Mouse (Mus musculus) ES-CJ7 (cell line): ENCODE results near the gene Gnptg.

ENCODE experiments used
- DNase-seq: peaks from one replicate; pipeline ENCODE4 v3.0.0; 2011; ENCODE audit warnings: low read depth, low spot score

The Gnptg gene

DNA sequence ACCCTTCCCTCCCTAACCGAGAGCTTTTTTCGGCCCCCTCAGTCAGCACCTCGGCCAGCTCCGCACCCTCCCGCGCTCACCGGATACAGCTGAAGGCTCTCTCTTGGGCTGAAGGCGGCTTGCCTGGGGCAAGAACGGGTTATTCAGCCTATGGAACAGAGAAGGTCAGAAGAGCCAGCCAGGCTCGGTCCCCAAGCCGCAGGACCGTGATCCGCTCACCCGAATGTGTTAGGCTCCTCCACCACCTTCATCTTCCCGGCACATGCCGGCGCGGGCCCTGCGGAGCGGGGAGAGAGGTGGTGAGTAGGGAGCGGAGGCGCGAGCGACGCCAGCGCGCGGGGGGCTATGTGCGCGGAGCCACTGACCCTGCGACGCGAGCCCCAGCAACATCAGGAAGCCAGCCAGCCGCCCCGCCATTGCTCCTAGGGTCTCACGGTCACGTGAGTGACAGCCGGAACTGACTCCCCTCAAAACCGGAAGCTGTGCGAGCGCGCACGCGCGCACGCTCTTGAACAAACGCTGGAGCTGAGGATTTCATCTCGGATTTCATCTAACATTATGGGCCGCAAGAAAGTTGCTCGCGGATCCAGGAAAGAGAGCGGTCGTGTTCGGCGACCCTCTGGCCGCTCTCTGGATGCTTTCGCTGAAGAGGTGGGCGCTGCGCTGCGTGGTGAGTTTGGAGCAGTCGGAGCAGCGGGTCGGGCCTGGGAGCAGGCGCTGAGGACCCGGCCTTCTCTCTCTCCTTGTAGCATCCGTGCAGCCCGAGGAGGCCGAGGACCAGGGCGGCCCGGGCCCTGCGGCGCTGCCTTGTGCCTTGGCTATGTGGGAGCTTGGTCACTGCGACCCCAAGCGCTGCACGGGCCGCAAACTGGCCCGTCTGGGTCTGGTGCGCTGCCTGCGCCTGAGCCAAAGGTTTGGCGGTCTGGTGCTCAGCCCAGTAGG is at the start of gene Gnptg, which contains the start of gene Tsr3:
TSS of gene Gnptg (minus strand) at position 430 of the 942 bp plus-strand sequence.
TSS of gene Tsr3 (plus strand) at position 476 of the 942 bp plus-strand sequence.
- peak; percentile 87 for DNase-seq

GRCm38 (mm10) chr17:25288842-25289241 is 48.9 kb upstream of the Gnptg start:
- DNase-seq = peak; percentile 75

DNA sequence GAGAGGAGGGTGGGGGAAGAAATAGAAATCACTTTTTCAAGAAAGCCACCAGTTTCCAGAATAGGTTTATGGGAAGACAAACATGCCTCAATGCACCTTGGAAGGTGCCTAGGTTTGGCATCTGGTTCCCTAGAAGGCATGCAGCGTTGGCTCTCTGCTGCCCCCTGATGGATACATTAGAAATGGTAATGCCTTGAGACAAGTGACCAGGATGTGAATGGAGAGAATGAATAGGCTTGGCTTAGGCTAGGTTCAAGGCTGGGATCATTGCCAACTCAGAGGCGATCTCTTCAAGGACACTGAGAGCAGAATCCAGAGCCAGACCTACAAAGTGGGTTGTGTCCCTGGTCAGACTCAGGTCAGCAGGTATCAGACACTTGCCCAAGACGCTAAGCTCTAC is 45.1 kb upstream of the Gnptg start:
- DNase-seq = peak; percentile 90

GRCm38 (mm10) chr17:25282133-25282532 is 42.2 kb upstream of the Gnptg start:
- peak; percentile 88 for DNase-seq

DNA sequence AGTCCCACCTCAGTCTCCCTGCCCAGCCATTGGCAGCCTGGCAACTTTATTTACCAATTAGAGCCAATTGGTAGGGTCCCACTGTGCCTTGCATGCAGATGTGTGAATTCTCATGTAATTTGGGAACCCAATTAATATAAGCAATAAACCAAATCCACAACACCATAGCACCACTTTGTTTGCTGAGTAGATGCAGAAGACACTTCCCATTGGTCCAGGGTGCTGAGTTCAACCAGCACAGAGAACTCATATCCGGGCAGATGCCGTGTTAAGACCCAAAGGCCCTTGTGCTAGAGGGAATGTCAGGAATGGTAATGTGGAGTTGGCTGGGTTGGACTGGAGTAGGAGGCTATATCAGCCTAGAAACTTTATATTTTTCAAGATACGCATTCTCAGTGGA is 35.9 kb upstream of the Gnptg start:
- DNase-seq = no peak

- DNase-seq = no peak
These were observed 34.8 kb upstream of the Gnptg start, which contains the start of gene Ube2i for GRCm38 (mm10) chr17:25274571-25275346. Gene Ube2i, minus strand, starts transcription at chr17:25274622.

DNA sequence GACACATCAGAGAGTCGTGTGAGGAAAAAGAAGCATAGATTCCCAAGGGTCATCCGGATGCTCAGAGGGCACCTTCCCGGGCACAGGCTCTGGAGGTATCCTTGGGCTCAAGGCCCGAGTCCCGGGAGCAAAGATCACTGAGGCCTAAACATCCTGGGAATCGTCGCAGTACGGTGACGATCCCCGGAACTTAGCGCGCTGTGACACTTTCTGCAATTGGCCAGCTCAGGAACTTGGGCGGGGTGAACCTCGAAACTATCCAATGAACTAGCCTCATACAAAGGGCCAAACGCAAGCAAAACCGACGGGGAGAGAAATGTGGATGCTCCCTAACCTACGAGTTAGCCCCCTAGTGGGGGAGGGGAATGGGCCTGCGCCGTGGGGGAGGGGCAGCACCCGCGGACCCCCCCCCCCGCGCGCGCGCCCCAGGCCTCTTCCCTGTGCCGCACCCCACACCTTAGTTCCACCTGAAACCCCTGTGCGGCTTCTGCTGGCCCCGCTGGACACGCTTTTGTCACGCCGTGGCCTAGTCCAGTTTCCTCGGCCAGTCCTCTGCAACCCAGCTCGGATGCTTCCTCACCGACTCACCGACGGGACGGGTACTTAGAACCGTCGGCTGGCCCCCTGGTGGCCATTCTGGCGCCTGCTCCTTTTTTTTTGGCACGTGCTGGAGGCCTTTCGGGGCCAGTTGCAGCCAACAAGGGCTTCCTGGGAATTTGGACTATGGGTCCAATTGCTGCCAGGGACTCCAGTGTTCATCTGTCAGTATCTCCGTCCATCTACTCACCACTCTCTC is 34.0 kb upstream of the Gnptg start:
- peak; percentile 98 for DNase-seq

- peak; percentile 87 for DNase-seq
These were observed 33.2 kb upstream of the Gnptg start for GRCm38 (mm10) chr17:25272951-25273705.

GRCm38 (mm10) chr17:25272326-25272725 is 32.4 kb upstream of the Gnptg start:
- peak; percentile 47 for DNase-seq

GRCm38 (mm10) chr17:25270795-25271335 is 30.9 kb upstream of the Gnptg start:
- no peak for DNase-seq

GRCm38 (mm10) chr17:25264453-25264852 is 24.5 kb upstream of the Gnptg start:
- peak; percentile 55 for DNase-seq

- no peak for DNase-seq
These were observed 17.9 kb upstream of the Gnptg start for GRCm38 (mm10) chr17:25257804-25258261.

- no peak for DNase-seq
These were observed 16.3 kb upstream of the Gnptg start, which contains the start of gene Baiap3 for GRCm38 (mm10) chr17:25256140-25256754. Gene Baiap3, minus strand, starts transcription at chr17:25256364.

- no peak for DNase-seq
These were observed 15.2 kb upstream of the Gnptg start for GRCm38 (mm10) chr17:25255110-25255509.

GRCm38 (mm10) chr17:25253760-25254159 is 13.8 kb upstream of the Gnptg start:
- no peak for DNase-seq

- DNase-seq = no peak
These were observed 12.7 kb upstream of the Gnptg start for GRCm38 (mm10) chr17:25252643-25253042.

DNA sequence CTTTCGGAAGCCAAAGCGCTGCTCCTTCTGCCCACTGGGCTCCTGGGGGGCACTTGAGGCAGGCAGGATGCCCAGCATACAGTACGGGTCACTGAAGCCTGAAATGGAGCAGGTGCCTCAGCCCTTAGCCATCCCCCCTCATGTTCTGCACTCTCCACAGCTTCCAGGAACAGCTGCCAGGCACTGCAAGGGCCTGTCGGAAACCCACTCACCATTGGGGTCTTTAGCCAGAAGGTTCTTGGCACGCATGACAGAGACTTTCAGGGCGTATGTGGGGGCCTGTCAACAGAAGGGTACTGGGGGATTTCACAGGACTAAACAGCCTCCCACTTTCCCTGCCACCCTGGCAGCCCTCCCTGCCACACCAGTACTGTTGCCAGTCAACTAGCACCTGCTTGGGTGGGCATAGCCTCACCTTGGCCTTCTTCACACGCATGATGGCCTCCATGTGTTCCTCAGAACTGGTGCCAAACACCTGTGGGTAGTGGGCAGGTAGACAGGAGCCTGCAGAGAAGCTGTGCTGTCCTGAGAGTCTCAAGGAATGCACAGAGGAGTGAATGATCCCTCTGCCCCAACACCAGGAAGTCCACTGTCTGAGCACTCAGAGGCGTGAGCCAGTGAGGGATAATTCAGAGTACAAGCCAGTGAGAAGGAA is 10.4 kb upstream of the Gnptg start:
- DNase-seq = no peak

GRCm38 (mm10) chr17:25248033-25248750 is 8.3 kb upstream of the Gnptg start:
- no peak for DNase-seq

DNA sequence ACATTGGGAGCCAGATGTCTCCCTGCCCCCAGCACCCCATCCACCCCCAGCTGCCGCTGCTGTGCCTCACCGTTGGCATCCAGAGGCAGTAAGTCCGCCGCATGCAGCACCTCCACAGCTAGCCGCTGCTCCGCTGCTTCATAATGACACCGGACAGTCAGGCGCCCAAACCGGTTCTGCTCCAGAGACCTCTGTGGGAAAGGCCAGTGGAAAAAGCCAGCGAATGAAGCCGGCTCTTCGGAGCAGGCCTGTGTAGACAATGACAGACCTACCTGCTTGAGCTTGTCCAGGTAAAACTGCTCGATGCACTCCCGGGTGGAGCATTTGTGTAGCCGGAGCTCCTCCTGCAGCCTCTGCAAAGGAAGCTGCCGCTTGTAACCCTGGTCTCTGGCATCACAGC is 4.3 kb upstream of the Gnptg start:
- no peak for DNase-seq
